Mouse (Mus musculus) ES-E14 (cell line): ENCODE results near the gene Supt3. TPM values are rescaled to one million over a fixed set of nuclear protein-coding genes. Genes with fewer than 3 reads are reported as not detected.

ENCODE experiments used
- DNase-seq: peaks from one replicate; pipeline ENCODE4 v3.0.0-alpha.2; 2013; ENCODE audit warnings: low read depth, low spot score
- H3K27ac ChIP-seq: 2 replicates; pipeline ENCODE4 v1.5.1; 2012; ENCODE audit warnings: low read depth, mild to moderate bottlenecking, low read length, moderate library complexity, mixed read lengths; ENCODE audit not compliant: poor library complexity, insufficient read depth, severe bottlenecking
- H3K36me3 ChIP-seq: 2 replicates; pipeline ENCODE4 v1.6.1; 2012; ENCODE audit warnings: mild to moderate bottlenecking, low read length, moderate library complexity, mixed read lengths; ENCODE audit not compliant: control insufficient read depth, poor library complexity, insufficient read depth, severe bottlenecking
- H3K4me1 ChIP-seq, 2 experiments: fragments of 150-350 bp in 1 of 2; sonication (generic) in 1 of 2; 2 replicates each; pipeline ENCODE4 v1.6.1; 2012; ENCODE audit warnings: low read length in 2 of 2, mild to moderate bottlenecking in 1 of 2, mixed read lengths in 1 of 2; ENCODE audit not compliant: control insufficient read depth in 2 of 2, insufficient read depth in 2 of 2, poor library complexity in 1 of 2
- H3K4me3 ChIP-seq, 2 experiments: fragments of 150-350 bp in 1 of 2; sonication (generic) in 1 of 2; 2 replicates each; pipeline ENCODE4 v1.5.1; 2012; ENCODE audit warnings: low read length in 2 of 2, low read depth in 1 of 2, mild to moderate bottlenecking in 1 of 2, mixed read lengths in 1 of 2; ENCODE audit not compliant: insufficient read depth in 1 of 2, poor library complexity in 1 of 2, severe bottlenecking in 1 of 2
- H3K9ac ChIP-seq: 2 replicates; pipeline ENCODE4 v1.6.1; 2012; ENCODE audit warnings: low read depth, mild to moderate bottlenecking, low read length, mixed read lengths; ENCODE audit not compliant: poor library complexity, insufficient read depth, severe bottlenecking
- H3K9me3 ChIP-seq: fragments of 150-350 bp; sonication (generic); 2 replicates; pipeline ENCODE4 v1.6.1; 2012; ENCODE audit warnings: low read depth, mild to moderate bottlenecking, low read length; ENCODE audit not compliant: control insufficient read depth, insufficient read depth
- CHD2 ChIP-seq: IDR thresholded peaks from 2 replicates; pipeline ENCODE4 v1.6.1; 2014; ENCODE audit warnings: mild to moderate bottlenecking, low read depth, low read length, inconsistent platforms
- HCFC1 ChIP-seq: IDR thresholded peaks from 2 replicates; pipeline ENCODE4 v1.6.1; 2012; ENCODE audit warnings: low read length, inconsistent platforms, borderline replicate concordance; ENCODE audit not compliant: insufficient read depth
- MAFK ChIP-seq: IDR thresholded peaks from 2 replicates; pipeline ENCODE4 v1.6.1; 2014; ENCODE audit warnings: mild to moderate bottlenecking, low read depth, low read length, inconsistent platforms; ENCODE audit not compliant: insufficient read depth
- ZC3H11A ChIP-seq: IDR thresholded peaks from 2 replicates; pipeline ENCODE4 v1.6.1; 2012; ENCODE audit warnings: low read depth, mild to moderate bottlenecking, inconsistent platforms, low read length, borderline replicate concordance
- ZNF384 ChIP-seq: IDR thresholded peaks from 2 replicates; pipeline ENCODE4 v1.6.1; 2012; ENCODE audit warnings: low read depth, low read length, inconsistent platforms
- in situ Hi-C, 2 experiments: fragments of 600-800 bp; cut with MboI; formaldehyde crosslinking; loops; one replicate each; pipeline ENCODE4 v1.15.1; 2025; ENCODE audit warnings: low sequenced_read_pairs in 2 of 2, inconsistent platforms in 1 of 2; ENCODE audit not compliant: unreplicated experiment in 2 of 2
- total RNA-seq: library from RNA; depleted of rRNA; stranded (reverse); fragments of 300-350 nt; gene quantifications from 2 replicates; pipeline ENCODE4 v1.2.3, GENCODE M21; 2012

Supt3 gene
- total RNA-seq, 1 experiment: 4.9 TPM

DNA sequence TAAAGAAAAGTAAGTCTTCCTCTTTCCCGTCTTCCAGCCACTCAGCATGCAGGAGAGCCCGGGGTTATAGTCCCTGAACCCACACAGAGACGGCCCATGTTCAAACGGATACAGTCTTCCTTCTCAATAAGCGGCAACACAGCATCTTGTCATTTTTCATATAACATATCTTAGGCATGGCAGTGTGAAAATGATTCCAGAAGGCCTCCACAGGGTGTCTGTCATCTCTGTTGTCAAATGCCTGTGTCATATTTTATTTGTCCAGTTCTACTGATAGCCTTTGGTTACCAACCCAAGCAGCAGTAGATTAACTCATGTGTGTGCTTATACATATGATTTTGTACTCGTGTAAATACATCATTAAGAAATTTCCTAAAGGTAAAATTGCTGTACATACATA, 270.3 kb downstream of the Supt3 start:
- Histone ChIP-seq H3K27ac (no peak overlapping the region), H3K9ac (no peak overlapping the region), H3K4me3 (no peak overlapping the region), H3K4me1 (no peaks in the 10 kb centered on the region), H3K9me3 (no peaks in the 10 kb centered on the region), H3K36me3 (no peaks in the 10 kb centered on the region)
- no peak for DNase-seq
- TF ChIP-seq HCFC1 (no peak), ZC3H11A (no peak), ZNF384 (no peak), MAFK (no peak)
- in situ Hi-C loops: loop anchor here in 1 of 2 experiments (10.0 to 25.0 kb wide), 2 partner anchors 302 to 785 kb away; no protein-coding TSS in a partner anchor

DNA sequence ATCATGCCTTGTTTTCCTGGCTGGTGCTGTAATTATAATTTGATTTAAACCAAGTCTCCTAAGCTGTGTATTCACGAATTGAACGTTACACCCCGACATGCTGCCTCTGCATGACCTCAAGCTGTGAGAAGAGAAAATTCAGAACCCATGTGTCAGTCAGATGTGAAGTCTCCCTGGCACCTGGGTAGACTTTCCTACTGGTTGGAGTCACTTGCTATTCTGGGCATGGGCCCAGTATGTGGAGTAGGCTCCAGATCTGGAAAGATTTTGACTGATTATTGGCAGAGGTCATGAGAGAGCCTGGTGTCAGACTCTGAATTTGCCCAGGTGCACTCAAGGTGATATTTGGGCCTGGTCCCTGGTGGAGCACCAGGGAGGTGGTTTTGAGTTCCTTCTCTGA, 275.0 kb downstream of the Supt3 start:
- no peak for TF ChIP-seq ZNF384
- no peak for TF ChIP-seq ZC3H11A
- TF ChIP-seq HCFC1: no peak
- TF ChIP-seq MAFK: no peak
- no peak for TF ChIP-seq CHD2
- in situ Hi-C loops: no loop called here
- no peak overlapping the region for H3K4me3 ChIP-seq
- no peaks in the 10 kb centered on the region for H3K36me3 ChIP-seq
- no peak overlapping the region for H3K9ac ChIP-seq
- no peaks in the 10 kb centered on the region for H3K9me3 ChIP-seq
- no peaks in the 10 kb centered on the region for H3K4me1 ChIP-seq
- DNase-seq: no peak
- no peak overlapping the region for H3K27ac ChIP-seq

DNA sequence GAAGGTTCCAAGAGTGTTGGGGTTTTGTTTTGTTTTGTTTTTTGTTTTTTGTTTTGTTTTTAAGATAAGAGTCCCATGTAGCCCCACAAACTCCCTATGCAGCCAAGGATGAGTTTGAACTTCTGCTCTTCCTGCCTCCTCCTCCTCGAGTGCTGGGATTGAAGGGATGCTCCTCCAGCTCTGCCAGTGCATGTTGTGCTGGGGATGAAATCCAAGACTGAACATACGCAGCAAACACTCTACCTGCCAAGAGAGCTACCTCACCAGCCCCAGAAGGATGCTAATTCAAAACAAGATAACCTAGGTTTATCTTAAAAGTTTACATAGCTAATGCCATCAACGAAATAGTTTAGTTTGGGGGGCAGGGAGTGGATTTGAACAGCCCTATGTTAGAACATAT, 276.4 kb downstream of the Supt3 start:
- H3K9me3 ChIP-seq: no peaks in the 10 kb centered on the region
- TF ChIP-seq MAFK (no peak), HCFC1 (no peak), ZNF384 (no peak), CHD2 (no peak), ZC3H11A (no peak)
- in situ Hi-C loops: no loop called here
- DNase-seq: no peak
- no peaks in the 10 kb centered on the region for H3K36me3 ChIP-seq
- no peak overlapping the region for H3K27ac ChIP-seq
- H3K4me1 ChIP-seq: no peaks in the 10 kb centered on the region
- H3K4me3 ChIP-seq: no peak overlapping the region
- H3K9ac ChIP-seq: no peak overlapping the region

DNA sequence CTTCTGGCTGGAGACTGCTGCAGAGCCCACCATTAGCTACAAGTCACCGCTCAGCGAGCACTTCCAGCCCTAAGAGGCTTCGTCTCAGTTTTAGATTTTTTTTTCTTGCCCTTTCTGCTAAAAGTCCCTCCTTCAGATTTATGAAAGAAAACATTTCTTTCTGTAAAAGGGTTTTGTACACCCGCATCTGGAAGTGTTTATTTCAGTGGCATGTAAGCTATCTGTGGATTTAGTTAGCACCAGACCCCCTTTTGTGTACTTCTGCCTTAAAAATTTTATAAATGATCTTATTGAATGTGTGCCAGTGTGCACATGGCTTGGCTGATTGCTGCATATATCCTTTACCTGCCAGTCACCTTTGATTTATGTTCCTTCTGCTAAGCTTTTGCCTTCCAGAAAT, 277.6 kb downstream of the Supt3 start:
- in situ Hi-C loops: no loop called here
- Histone ChIP-seq H3K9me3 (no peaks in the 10 kb centered on the region), H3K36me3 (no peaks in the 10 kb centered on the region), H3K27ac (no peak overlapping the region), H3K9ac (no peak overlapping the region), H3K4me3 (no peak overlapping the region), H3K4me1 (no peaks in the 10 kb centered on the region)
- no peak for TF ChIP-seq MAFK
- TF ChIP-seq CHD2: no peak
- TF ChIP-seq ZC3H11A: no peak
- TF ChIP-seq HCFC1: no peak
- no peak for TF ChIP-seq ZNF384
- DNase-seq: no peak

DNA sequence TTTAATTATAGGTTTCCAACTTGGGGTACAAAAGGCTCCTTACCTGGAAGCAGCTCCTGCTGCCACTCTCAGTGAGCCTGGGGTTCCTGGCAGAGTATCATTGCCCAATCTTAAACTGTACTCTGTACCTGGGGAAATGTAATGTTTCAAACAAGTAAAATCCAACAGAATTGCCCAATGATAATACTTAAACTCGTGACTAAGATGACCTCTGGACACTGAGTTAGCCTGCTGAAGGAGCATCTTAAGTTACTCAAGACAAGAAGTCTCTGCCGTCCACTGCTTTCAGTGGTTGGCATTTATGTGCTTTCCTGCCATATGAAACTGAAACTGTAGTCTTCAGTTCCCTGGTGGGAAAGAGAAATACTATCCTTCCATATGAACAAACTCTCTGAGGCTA, 279.9 kb downstream of the Supt3 start:
- Histone ChIP-seq H3K4me1 (no peaks in the 10 kb centered on the region), H3K9ac (no peak overlapping the region), H3K4me3 (no peak overlapping the region), H3K27ac (no peak overlapping the region), H3K9me3 (no peaks in the 10 kb centered on the region), H3K36me3 (no peaks in the 10 kb centered on the region)
- no peak for DNase-seq
- in situ Hi-C loops: no loop called here
- TF ChIP-seq HCFC1: no peak
- TF ChIP-seq MAFK: no peak
- TF ChIP-seq CHD2: no peak
- TF ChIP-seq ZC3H11A: no peak
- no peak for TF ChIP-seq ZNF384
